Mouse (Mus musculus): ENCODE results near the gene Ubn2.

GRCm38 (mm10) chr6:38389671-38390070, 44.1 kb upstream of the Ubn2 start:
- TF ChIP-seq GATA1 (IDR thresholded peaks at IDR 0.05; ENCODE audit: low read length) (no peak), TAL1 (IDR thresholded peaks at IDR 0.05; ENCODE audit: low read length) (no peak)

Measured in erythroblast, embryonic 14.5 days (primary cell).